Mouse (Mus musculus) brain, embryonic 14.5 days (tissue): ENCODE results near the gene Sash3. TPM values are rescaled to one million over a fixed set of nuclear protein-coding genes. Genes with fewer than 3 reads are reported as not detected.
A peak's percentile ranks its signal among the peaks of the same experiment; 100 is the strongest.
"Not testable (repeated sequence)": the region's sequence is repeated elsewhere in the genome, so short reads cannot be mapped to it uniquely, and the experiment has no call there.

ENCODE experiments used
- DNase-seq: peaks from one replicate; pipeline ENCODE4 v3.0.0-alpha.2; 2011; ENCODE audit warnings: low read depth
- CTCF ChIP-seq: fragments of 200-500 bp; IDR thresholded peaks from 2 replicates; pipeline ENCODE4 v1.5.1; 2012; ENCODE audit warnings: inconsistent platforms, mild to moderate bottlenecking, moderate library complexity, borderline replicate concordance; ENCODE audit not compliant: insufficient read depth, insufficient read length; ENCODE audit errors: extremely low read depth
- POLR2A ChIP-seq: fragments of 200-500 bp; IDR thresholded peaks from 2 replicates; pipeline ENCODE4 v1.6.1; 2012; ENCODE audit warnings: mild to moderate bottlenecking, inconsistent platforms, borderline replicate concordance; ENCODE audit not compliant: poor library complexity, insufficient read depth, insufficient read length, severe bottlenecking; ENCODE audit errors: extremely low read depth
- polyA plus RNA-seq: library from polyadenylated mRNA; depleted of rRNA; stranded (reverse); fragments of >200 nt; gene quantifications from 2 replicates; pipeline ENCODE4 v1.2.3, GENCODE M21; 2012; rRNA removed

Gene Sash3
- polyA plus RNA-seq, 1 experiment, result 1.0 TPM

- TF ChIP-seq CTCF, result no peak
- TF ChIP-seq POLR2A, result no peak
- peak; percentile 19 for DNase-seq
Measured at GRCm38 (mm10) chrX:48193235-48194152, 47.3 kb downstream of the Sash3 start.

- TF ChIP-seq POLR2A (no peak), CTCF (no peak)
- no peak for DNase-seq
Measured at GRCm38 (mm10) chrX:48197856-48198255, 51.6 kb downstream of the Sash3 start.

- DNase-seq, result no peak
- no peak for TF ChIP-seq POLR2A
- no peak for TF ChIP-seq CTCF
Measured at GRCm38 (mm10) chrX:48199026-48199425, 52.8 kb downstream of the Sash3 start.

- TF ChIP-seq POLR2A, result no peak
- no peak for TF ChIP-seq CTCF
- DNase-seq, result no peak
Measured at GRCm38 (mm10) chrX:48200699-48201098, 54.5 kb downstream of the Sash3 start.

GRCm38 (mm10) chrX:48201973-48202372 lies 55.7 kb downstream of the Sash3 start:
- no peak for TF ChIP-seq CTCF
- no peak for TF ChIP-seq POLR2A
- DNase-seq, result no peak

GRCm38 (mm10) chrX:48202436-48202835 lies 56.2 kb downstream of the Sash3 start:
- DNase-seq, result no peak
- TF ChIP-seq CTCF, result no peak
- no peak for TF ChIP-seq POLR2A

GRCm38 (mm10) chrX:48202995-48203394 lies 56.8 kb downstream of the Sash3 start:
- no peak for TF ChIP-seq POLR2A
- TF ChIP-seq CTCF, result no peak
- no peak for DNase-seq

- no peak for DNase-seq
- no peak for TF ChIP-seq POLR2A
- TF ChIP-seq CTCF, result no peak
Measured at GRCm38 (mm10) chrX:48203763-48204162, 57.5 kb downstream of the Sash3 start.

- DNase-seq, result no peak
- TF ChIP-seq POLR2A (no peak), CTCF (no peak)
Measured at GRCm38 (mm10) chrX:48204469-48204868, 58.2 kb downstream of the Sash3 start.

GRCm38 (mm10) chrX:48207761-48208487 lies 61.7 kb downstream of the Sash3 start:
- peak; percentile 62 for DNase-seq
- no peak for TF ChIP-seq CTCF
- no peak for TF ChIP-seq POLR2A

GRCm38 (mm10) chrX:48208519-48209185 lies 62.4 kb downstream of the Sash3 start, which contains the start of gene Zdhhc9:
TSS of gene Zdhhc9 (minus strand) at chrX:48208878.
- no peak for TF ChIP-seq CTCF
- TF ChIP-seq POLR2A, result peak; percentile 47; the same call in 1 of the 2 replicates
- DNase-seq, result peak; percentile 97

GRCm38 (mm10) chrX:48209746-48210145 lies 63.5 kb downstream of the Sash3 start:
- not testable (repeated sequence) for DNase-seq

Other genes with a start within 250 kb of the Sash3 start
- 39.4 and 46.6 TPM in 2 replicates for gene Ocrl, start 234.0 kb upstream of the Sash3 start, polyA plus RNA-seq
- 5.3 and 6.8 TPM in 2 replicates for gene Apln, start 111.6 kb upstream of the Sash3 start, polyA plus RNA-seq
- gene Xpnpep2, start 37.7 kb upstream of the Sash3 start, polyA plus RNA-seq, result 0.53 and 0.90 TPM in 2 replicates
- 53.6 and 65.2 TPM in 2 replicates for gene Zdhhc9, start 62.4 kb downstream of the Sash3 start, polyA plus RNA-seq
- 14.7 and 16.4 TPM in 2 replicates for gene Utp14a, start 110.4 kb downstream of the Sash3 start, polyA plus RNA-seq
- 5.1 and 11.3 TPM in 2 replicates for gene Bcorl1, start 194.9 kb downstream of the Sash3 start, polyA plus RNA-seq